Mouse (Mus musculus): ENCODE measurements around the gene Vti1a.

Vti1a gene

GRCm38 (mm10) chr19:55376331-55376730, 60.2 kb downstream of the Vti1a start:
- intact Hi-C loops (cut with DNase I): no loop called here

DNA sequence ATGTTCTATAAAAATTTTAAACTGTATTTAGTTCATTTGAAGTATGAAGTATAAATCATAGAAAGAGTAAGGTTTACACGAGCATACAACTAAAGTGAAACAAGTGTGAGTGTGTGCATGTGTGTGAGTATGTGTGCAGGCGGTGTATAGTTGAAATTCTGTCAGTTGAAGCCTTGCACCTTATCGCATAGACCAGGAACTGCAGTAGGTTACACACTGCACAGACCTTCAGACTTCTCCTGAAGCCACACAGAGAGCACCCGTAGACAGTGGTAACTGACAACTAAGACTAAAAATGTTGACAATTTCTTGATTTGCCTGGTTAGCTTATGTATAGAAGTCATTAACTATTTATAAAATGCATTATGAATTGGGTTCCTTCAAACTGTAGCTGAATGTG, 61.4 kb downstream of the Vti1a start:
- intact Hi-C loops (cut with DNase I): no loop called here

DNA sequence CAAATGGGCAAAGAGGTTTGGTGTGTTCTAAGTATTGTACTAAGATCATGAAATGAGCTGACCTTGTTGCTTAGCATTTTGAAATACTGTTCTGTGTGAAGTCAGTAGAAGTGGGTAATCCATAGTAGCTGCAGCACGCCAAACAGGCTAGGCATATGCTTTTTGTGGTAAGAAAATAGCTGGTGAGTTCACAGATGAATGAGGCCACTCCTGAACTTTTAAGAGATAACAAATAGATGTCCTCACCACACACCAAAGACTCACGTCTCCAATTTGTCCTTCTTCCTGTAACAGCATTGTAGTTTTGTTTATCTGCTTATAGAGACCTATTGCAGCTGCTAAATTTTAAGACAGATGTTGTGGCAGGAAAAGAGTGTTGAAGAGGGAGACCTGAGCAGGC, 62.8 kb downstream of the Vti1a start:
- intact Hi-C loops (cut with DNase I): no loop called here

- intact Hi-C loops (cut with DNase I): no loop called here
These were observed 64.7 kb downstream of the Vti1a start for GRCm38 (mm10) chr19:55380764-55381163.

DNA sequence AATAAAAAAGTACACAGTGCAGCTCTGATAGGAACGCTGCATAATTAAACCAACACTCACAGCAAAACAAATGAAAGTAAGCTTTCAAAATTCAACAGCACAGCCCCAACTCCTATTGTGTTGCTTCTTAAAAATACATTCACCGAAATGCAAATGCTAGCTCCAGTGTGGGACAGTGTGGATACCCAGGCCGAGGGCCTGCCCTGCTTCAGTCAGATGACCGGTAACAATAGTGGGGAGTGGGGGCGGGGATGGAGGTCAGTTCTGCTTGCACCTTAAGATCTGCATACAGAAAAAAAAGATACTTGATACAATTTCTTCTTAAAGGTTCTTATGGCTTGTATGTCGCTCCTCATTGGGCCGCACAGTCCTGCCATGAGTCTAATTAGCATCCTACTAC, 65.2 kb downstream of the Vti1a start:
- intact Hi-C loops (cut with DNase I): no loop called here

GRCm38 (mm10) chr19:55382745-55383144, 66.7 kb downstream of the Vti1a start:
- intact Hi-C loops (cut with DNase I): no loop called here

- intact Hi-C loops (cut with DNase I): no loop called here
These were observed 68.5 kb downstream of the Vti1a start for GRCm38 (mm10) chr19:55384634-55385033.

DNA sequence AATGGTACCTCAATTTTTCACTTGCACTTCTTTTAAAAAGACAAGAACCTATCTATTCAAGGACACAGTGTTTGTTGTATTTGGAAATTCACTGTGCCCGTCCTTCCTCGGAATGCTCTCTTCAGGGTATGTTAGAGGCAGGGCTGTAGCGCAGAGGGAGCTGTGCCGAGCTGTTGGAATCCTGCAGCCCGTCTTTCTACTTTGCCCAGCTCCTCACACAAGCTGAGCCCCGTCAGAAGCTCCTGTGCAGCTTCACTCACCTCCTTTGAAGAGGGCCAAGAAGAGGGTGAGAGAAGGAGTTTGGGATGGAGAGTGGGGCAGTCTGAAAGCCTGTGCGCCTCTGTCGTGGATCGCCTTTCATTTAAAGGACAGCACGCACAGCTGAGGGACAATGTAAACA, 72.9 kb downstream of the Vti1a start:
- intact Hi-C loops (cut with DNase I): no loop called here

GRCm38 (mm10) chr19:55390323-55390722, 74.2 kb downstream of the Vti1a start:
- intact Hi-C loops (cut with DNase I): no loop called here

DNA sequence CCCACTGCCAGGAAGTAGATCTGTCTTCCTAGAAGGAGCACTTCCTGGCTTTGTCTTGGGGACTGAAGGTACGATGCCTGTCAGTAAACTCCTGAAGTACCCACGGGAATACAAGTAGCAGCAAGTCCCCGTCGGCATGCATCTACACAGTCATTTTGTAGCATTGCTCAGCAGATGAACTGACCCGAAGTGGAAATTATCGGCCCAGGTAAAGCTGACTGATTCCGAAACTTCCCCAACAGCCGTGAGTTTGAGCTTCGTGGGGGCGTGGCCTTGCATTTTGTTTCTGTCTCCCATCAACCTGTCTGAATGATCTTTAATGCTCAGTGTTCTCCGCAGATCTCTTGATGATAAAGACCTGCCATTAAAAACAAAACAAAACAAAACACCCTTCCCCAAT, 85.5 kb downstream of the Vti1a start:
- intact Hi-C loops (cut with DNase I): no loop called here

GRCm38 (mm10) chr19:55408486-55408885, 92.4 kb downstream of the Vti1a start:
- intact Hi-C loops (cut with DNase I): no loop called here

- intact Hi-C loops (cut with DNase I): loop anchor here (5.0 to 10.0 kb wide), 2 partner anchors 483 to 721 kb away; no protein-coding TSS in a partner anchor
These were observed 95.3 kb downstream of the Vti1a start for GRCm38 (mm10) chr19:55411415-55411814.

DNA sequence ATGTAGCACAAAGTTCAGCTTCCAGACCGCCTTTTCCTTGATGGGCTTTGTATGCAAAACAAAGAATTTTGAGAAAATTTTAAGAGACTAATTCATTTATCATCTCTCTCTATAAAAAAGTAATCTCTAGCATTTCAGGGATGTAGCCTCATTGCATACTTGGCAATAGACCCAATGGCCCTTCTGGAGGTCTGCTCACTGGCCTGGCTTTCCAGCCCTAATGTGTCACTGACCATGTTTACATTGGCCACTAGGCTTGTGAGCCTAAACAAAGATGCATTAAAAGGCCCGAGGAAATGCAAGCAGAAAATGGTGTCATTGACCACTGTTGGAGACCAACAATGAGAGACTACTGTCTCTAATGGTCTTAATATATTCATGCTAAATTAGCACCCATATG, 95.8 kb downstream of the Vti1a start:
- intact Hi-C loops (cut with DNase I): loop anchor here (5.0 to 10.0 kb wide), 2 partner anchors 483 to 720 kb away; no protein-coding TSS in a partner anchor

GRCm38 (mm10) chr19:55414050-55414449, 98.0 kb downstream of the Vti1a start:
- intact Hi-C loops (cut with DNase I): loop anchor here (5.0 to 10.0 kb wide), 2 partner anchors 481 to 718 kb away; no protein-coding TSS in a partner anchor

DNA sequence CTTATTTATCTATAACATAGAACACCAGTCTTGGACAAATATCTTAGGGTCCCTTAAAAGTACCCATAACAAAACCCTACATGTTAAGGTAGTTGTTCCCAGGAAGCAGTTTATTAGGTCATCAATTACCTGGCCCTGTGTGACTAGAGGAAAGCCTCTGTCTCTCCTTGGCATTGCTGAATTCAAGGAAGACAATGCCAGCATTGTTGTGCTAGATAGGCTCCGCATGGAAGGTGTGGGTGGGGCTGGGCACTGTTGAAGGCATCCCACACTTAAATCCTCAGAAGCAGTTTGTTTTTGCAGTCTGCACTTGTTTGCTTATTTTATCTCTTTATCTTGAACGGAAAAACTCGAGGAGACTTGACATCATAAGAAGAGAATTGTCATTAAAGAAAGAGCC, 102.7 kb downstream of the Vti1a start:
- intact Hi-C loops (cut with DNase I): loop anchor here (10.0 kb wide), 1 partner anchor 476 kb away; no protein-coding TSS in a partner anchor

GRCm38 (mm10) chr19:55419961-55420360, 103.9 kb downstream of the Vti1a start:
- intact Hi-C loops (cut with DNase I): loop anchor here (10.0 kb wide), 1 partner anchor 475 kb away; no protein-coding TSS in a partner anchor

GRCm38 (mm10) chr19:55421816-55422215, 105.7 kb downstream of the Vti1a start:
- intact Hi-C loops (cut with DNase I): no loop called here

DNA sequence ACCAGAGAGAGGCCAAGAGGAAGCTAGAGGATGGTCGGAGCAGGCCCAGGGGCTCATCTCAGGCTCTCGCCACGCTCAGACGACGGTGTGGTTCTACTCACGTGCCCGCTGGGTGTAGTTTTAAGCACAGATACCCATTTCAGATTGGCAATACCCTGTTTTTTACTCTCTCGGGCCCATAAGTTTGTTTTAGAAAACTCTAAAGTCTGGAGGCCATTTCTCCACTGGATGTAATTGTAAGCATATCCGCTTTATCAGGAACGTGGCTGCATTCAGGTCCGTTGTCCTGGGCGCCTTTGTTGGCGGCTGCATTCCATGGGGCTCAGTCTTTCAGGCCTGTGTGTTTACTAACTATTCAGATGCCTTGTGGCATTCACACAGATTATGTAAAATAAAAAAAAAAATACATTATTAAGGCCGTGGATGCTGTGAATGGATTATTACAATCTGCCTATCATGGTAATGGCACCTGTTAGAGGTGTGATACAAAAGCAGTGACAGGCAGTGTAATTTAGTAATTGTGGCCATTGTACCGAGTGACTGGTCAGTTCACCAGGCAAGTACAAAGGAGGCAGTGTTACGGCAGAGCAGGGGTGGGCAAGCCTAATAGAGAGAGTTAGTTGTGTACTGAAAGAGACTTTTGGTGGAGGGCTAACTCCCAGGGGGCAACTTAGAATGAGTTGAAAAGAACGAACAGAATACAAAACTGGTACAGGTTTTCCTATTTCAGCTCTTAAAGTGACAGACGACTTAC, 106.4 kb downstream of the Vti1a start:
- intact Hi-C loops (cut with DNase I): no loop called here

DNA sequence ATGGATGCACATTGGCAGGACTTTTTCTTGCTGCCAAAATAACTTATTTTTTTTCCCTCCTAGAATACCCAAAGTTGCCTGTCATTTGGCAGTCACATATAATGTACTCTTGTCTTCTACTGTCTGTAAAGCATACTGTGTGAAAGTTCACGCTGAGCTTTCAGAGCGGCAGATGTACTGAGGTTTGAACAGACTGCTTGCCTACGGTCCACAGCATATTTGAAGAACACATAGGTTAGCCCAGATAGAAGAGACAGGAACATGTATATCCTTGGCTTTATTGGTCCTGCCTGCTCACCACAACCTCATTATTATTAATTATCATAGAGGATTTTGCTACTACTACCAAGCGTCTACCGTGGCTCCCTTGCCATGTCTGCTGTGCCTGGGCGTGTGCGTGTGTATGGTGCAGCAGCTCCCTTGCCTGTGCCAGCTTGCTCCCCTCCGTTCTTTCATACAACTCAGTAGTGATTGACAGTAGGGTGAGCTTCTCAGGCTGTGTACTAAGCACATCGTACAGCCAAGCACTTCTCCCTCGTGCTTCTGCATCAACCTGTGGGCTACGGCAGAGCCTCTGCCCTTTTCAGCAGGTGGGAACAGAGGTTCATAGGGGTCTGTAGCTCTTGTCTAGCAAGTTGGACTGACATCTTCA, 107.1 kb downstream of the Vti1a start:
- intact Hi-C loops (cut with DNase I): no loop called here

- intact Hi-C loops (cut with DNase I): no loop called here
These were observed 107.9 kb downstream of the Vti1a start for GRCm38 (mm10) chr19:55423952-55424351.

- intact Hi-C loops (cut with DNase I): no loop called here
These were observed 108.4 kb downstream of the Vti1a start for GRCm38 (mm10) chr19:55424507-55424906.

DNA sequence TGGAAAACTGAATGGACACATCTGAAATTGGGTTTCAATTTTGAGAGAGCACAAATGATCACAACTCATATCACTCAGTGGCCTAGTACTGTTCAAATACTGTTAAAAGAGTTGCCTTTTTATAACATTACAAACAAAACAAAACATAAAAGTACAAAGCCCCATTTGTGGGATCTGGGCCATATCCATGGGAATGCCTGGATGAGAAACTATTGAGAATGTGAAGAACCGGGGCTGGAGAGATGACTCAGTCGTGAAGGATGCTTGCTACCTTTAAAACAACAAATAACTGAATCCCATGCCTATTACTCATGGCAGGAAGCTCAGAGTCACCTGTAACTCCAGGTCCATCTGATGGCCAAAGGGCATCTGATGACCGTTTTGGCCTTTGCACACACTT, 124.2 kb downstream of the Vti1a start:
- intact Hi-C loops (cut with DNase I): no loop called here

- intact Hi-C loops (cut with DNase I): no loop called here
These were observed 127.5 kb downstream of the Vti1a start for GRCm38 (mm10) chr19:55443618-55444017.
